In genomic region chr9:115653116-115653515, GRCm38 (mm10) we compare ENCODE assay signal across 20 mouse cellular contexts.
DNase-seq lines count a peak whose midpoint lies in the region; TF ChIP-seq lines count a peak whose summit lies in the region.
"Had no signal": no experiment of that assay in that cellular context is flagged by ENCODE, and none has a peak within 500 bp of the region (broad histone marks: within the 10 kb centered on the region; RNA-seq: fewer than 3 reads in every experiment).

No protein-coding gene starts in this region.

- TF ChIP-seq CTCF in left cerebral cortex, adult 2 months (IDR thresholded peaks at IDR 0.05): peak; percentile 2; the same call in 1 of the 2 replicates
- peak; percentile 43; the same call in 1 of the 2 replicates for TF ChIP-seq CTCF in testis, adult 2 months (IDR thresholded peaks at IDR 0.05; ENCODE audit: control insufficient read depth, insufficient read depth, insufficient replicate concordance, low read depth, low read length)

- no peak for TF ChIP-seq POLR2A in testis, adult 2 months (IDR thresholded peaks at IDR 0.05; ENCODE audit: control insufficient read depth, low read depth, low read length)

- H3K4me1 ChIP-seq in testis, adult 2 months (ENCODE audit: control insufficient read depth, insufficient read depth, low read length): no peaks in the 10 kb centered on the region
- H3K4me1 ChIP-seq: embryonic facial prominence, embryonic 15.5 days; forebrain, embryonic 15.5 days; liver, embryonic 15.5 days; midbrain, embryonic 12.5 days had no signal

- intact Hi-C loops in left cerebral cortex, adult 2 months (cut with DNase I): no loop called here
- intact Hi-C loops in left cerebral cortex, postnatal 25 days (cut with DNase I): no loop called here

- H3K27ac ChIP-seq in left cerebral cortex, adult 2 months: no peak overlapping the region
- H3K27ac ChIP-seq in testis, adult 2 months (ENCODE audit: control insufficient read depth, insufficient read depth, low read depth, low read length): no peak overlapping the region
- H3K27ac ChIP-seq: embryonic facial prominence, embryonic 15.5 days; forebrain, embryonic 15.5 days; limb, embryonic 13.5 days; liver, embryonic 15.5 days; midbrain, embryonic 12.5 days had no signal

- H3K27me3 ChIP-seq in testis, adult 2 months (ENCODE audit: control insufficient read depth, insufficient read depth, low read length): no peaks in the 10 kb centered on the region
- H3K27me3 ChIP-seq: embryonic facial prominence, embryonic 15.5 days; forebrain, embryonic 15.5 days; limb, embryonic 13.5 days; liver, embryonic 15.5 days; midbrain, embryonic 12.5 days had no signal

- no peaks in the 10 kb centered on the region for H3K36me3 ChIP-seq in testis, adult 2 months (ENCODE audit: control insufficient read depth, insufficient read depth, low read length)
- H3K36me3 ChIP-seq: embryonic facial prominence, embryonic 15.5 days; forebrain, embryonic 15.5 days; limb, embryonic 13.5 days; liver, embryonic 15.5 days; midbrain, embryonic 12.5 days had no signal

- DNase-seq in left cerebral cortex, adult 2 months (ENCODE audit: extremely low spot score in 1 of 2, low spot score in 2 of 2): no peak
- no peak for DNase-seq in left cerebral cortex, postnatal 25 days (ENCODE audit: low spot score in 2 of 2)
- no peak for DNase-seq in testis, postnatal 10 days (ENCODE audit: low spot score)
- peak; percentile 59 for DNase-seq in ZHBTc4 (ENCODE audit: low read depth, low spot score)
- DNase-seq in cerebellum, adult 11 months: no peak
- DNase-seq in ovary, adult 18-20 months (ENCODE audit: low spot score): no peak
- DNase-seq: adrenal gland, postnatal 14 days; cerebellum, adult 9-11 months; kidney, adult 2 months; kidney, postnatal 14 days; layer of hippocampus, postnatal 36 days; right cerebral cortex, postnatal 14 days; spleen, adult 18-20 months; thymus, adult 18-20 months had no signal

- no peak overlapping the region for H3K4me3 ChIP-seq in left cerebral cortex, adult 2 months
- H3K4me3 ChIP-seq in testis, adult 2 months (ENCODE audit: control insufficient read depth, low read depth, low read length): no peak overlapping the region
- H3K4me3 ChIP-seq: embryonic facial prominence, embryonic 15.5 days; forebrain, embryonic 15.5 days; limb, embryonic 13.5 days; liver, embryonic 15.5 days; midbrain, embryonic 12.5 days had no signal
